Mouse (Mus musculus) olfactory bulb, adult 2 months (tissue): Measurements from ENCODE around the gene Fam19a2. TPM values are rescaled to one million over a fixed set of nuclear protein-coding genes. Genes with fewer than 3 reads are reported as not detected.

Experiments used
- H3K27ac ChIP-seq: fragments of 200-500 bp; 2 replicates; pipeline ENCODE4 v1.5.1; 2012; ENCODE audit warnings: low read depth, low read length; ENCODE audit not compliant: insufficient read depth
- H3K4me1 ChIP-seq: fragments of 200-500 bp; 2 replicates; pipeline ENCODE4 v1.6.1; 2012; ENCODE audit warnings: low read length; ENCODE audit not compliant: control insufficient read depth, insufficient read depth
- H3K4me3 ChIP-seq: fragments of 200-500 bp; 2 replicates; pipeline ENCODE4 v1.5.1; 2012; ENCODE audit warnings: mild to moderate bottlenecking, low read depth, low read length, moderate library complexity; ENCODE audit not compliant: insufficient read depth
- CTCF ChIP-seq: fragments of 200-500 bp; IDR thresholded peaks from 2 replicates; pipeline ENCODE4 v1.5.1; 2012; ENCODE audit warnings: low read depth, mild to moderate bottlenecking, low read length, moderate library complexity; ENCODE audit not compliant: insufficient read depth
- POLR2A ChIP-seq: fragments of 200-500 bp; IDR thresholded peaks from 2 replicates; pipeline ENCODE4 v1.6.1; 2012; ENCODE audit warnings: mild to moderate bottlenecking, low read depth, low read length, moderate library complexity; ENCODE audit not compliant: insufficient read depth
- WGBS: fragments of 180-500 bp; shearing (Covaris S2); methylation state at CpG from one replicate; pipeline ENCODE4 v1.1.7; 2018; 5-methylcytosine and 5-hydroxymethylcytosine counted together
- polyA plus RNA-seq: library from polyadenylated mRNA; stranded (reverse); fragments of >200 nt; gene quantifications from 2 replicates; pipeline ENCODE4 v1.2.4, GENCODE M21; 2012; ENCODE audit warnings: low replicate concordance; ENCODE audit not compliant: missing spikeins, insufficient read depth, insufficient read length

The Fam19a2 gene
- polyA plus RNA-seq: not detected in 2 replicates

DNA sequence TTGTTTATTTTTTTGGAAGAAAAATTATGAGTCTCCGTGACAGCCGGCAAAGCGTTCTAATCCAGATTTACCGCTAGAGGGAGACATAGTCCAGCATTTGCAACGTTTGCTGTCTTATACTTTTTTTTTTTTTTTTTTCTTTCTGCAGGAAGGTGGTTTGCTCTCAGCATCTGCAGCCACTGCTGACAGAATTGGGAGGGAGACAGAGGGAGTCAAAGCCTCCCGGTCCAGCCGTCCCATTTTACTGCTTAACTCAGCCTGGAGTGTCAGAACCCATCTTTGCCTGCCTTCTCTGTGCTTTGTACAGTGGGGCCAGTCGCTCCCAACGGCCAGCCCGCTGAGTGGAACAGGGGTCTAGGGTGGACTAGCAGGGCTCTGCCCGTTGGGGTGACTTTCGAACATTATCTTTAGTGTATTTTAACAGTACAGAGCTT lies at the start of gene Fam19a2:
Fam19a2 (plus strand) TSS at position 121 of the 434 bp plus-strand sequence.
- WGBS: 2% methylated on average over 12 of the region's 12 CpGs
- Histone ChIP-seq H3K4me1 (peaks cover 14% of the 10 kb centered on the region), H3K4me3 (peak within 1 kb of the TSS; percentile 56), H3K27ac (no peak within 1 kb of the TSS)
- TF ChIP-seq POLR2A (no peak), CTCF (no peak)

DNA sequence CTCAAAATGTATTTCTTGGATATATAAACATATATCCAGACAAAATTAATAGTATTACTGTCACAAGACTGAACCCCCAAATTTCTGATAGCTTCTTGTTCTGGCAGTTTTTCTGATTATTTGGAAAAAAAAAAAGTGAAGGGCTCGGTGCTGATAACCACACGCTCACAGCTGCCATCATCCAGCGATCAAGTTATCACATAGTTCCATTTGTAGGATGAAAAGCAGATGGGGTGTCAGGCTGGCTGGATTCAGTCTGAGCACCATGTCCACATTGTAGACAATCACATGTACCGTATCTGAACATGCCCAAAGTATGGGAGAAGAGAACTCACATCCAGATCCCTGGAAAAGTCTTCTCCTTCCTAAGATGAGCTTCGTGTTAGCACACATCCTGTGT lies 41.0 kb upstream of the Fam19a2 start:
- Histone ChIP-seq H3K27ac (no peak overlapping the region), H3K4me3 (no peak overlapping the region), H3K4me1 (no peaks in the 10 kb centered on the region)
- WGBS: 95% methylated on average over 5 of the region's 5 CpGs
- TF ChIP-seq CTCF: no peak
- no peak for TF ChIP-seq POLR2A

DNA sequence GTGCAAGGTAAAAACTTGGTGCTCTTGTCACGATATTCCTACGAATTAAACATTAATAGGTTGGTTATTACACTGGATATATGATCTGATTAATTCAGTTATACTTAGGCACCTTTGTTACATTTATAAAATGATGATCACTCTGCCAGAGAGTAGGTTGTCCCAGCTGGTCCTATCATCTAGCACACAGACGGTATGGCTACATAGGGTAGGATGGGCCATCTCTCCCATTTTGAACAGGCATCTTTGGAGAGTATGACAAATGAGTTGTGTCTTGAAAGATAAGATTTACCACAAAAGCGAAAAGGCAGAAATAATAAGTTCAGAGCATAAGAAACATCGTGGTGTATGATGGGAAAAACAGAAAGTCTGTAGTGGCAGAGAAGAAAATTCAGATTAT lies 34.4 kb upstream of the Fam19a2 start:
- no peaks in the 10 kb centered on the region for H3K4me1 ChIP-seq
- no peak overlapping the region for H3K27ac ChIP-seq
- TF ChIP-seq POLR2A (no peak), CTCF (no peak)
- WGBS: 96% methylated on average over 5 of the region's 5 CpGs
- H3K4me3 ChIP-seq: no peak overlapping the region

DNA sequence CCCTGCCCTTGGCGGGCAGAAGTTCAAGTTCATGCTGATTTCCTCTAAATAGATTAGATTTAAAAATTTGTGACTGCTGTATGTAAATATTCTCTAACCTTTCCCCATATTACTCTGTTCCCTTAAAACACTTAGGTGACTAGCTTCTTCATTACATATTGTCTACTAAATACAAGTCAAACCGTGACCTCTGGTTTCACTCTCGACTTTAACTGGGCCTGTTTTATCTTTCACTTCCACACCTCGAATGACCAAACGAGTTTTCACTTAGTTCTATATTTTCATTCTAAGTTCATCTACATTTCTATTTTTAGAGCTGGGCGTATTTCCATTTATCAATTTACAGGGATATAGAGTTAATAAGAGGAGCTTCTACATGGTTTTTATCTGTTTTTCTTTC lies 15.7 kb upstream of the Fam19a2 start:
- Histone ChIP-seq H3K27ac (no peak overlapping the region), H3K4me1 (no peaks in the 10 kb centered on the region), H3K4me3 (no peak overlapping the region)
- TF ChIP-seq POLR2A: no peak
- TF ChIP-seq CTCF: no peak
- WGBS: 89% methylated on average over 6 of the region's 6 CpGs

DNA sequence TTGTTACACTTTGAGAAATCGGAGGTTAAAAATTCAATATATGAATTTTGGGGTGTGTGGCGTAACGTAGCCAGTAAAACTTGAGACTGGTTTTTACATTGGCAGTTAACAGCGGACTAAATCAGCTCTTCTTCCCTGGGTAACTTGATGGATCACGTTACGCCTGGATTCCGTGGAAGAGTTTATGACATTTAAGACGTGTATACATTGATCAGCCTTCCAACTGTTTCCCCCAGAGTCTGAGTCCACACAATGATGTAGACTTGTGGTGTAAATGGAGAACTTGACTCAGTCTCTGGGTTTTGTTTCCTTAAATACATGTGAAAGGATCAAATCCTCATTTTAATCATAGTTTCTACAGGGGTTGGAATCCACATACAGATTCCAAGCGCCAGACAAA lies 11.9 kb upstream of the Fam19a2 start:
- TF ChIP-seq CTCF (no peak), POLR2A (no peak)
- H3K4me1 ChIP-seq: no peaks in the 10 kb centered on the region
- no peak overlapping the region for H3K4me3 ChIP-seq
- 92% methylated on average over 9 of the region's 9 CpGs for WGBS
- no peak overlapping the region for H3K27ac ChIP-seq

DNA sequence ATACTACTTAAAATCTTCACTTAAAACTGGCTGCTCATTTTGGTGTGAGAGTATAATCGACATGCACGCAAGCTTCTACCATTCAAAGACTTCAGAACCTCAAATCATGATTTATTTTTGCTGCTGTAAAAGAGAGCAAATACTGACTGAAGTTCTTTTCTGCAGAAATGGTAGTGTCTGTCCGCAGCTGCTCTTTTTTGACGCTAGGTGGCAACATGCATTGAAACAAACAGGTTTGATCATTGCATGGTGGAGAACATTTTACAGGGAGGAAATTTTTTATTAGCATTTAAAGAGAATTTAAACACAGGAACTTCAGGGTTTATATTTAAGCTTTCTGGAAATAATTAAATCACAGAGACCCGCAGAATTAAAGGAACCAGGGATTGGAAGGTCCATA lies 9.5 kb upstream of the Fam19a2 start:
- 39% methylated on average over 5 of the region's 5 CpGs for WGBS
- TF ChIP-seq POLR2A (no peak), CTCF (no peak)
- no peak overlapping the region for H3K4me3 ChIP-seq
- no peak overlapping the region for H3K27ac ChIP-seq
- no peaks in the 10 kb centered on the region for H3K4me1 ChIP-seq

DNA sequence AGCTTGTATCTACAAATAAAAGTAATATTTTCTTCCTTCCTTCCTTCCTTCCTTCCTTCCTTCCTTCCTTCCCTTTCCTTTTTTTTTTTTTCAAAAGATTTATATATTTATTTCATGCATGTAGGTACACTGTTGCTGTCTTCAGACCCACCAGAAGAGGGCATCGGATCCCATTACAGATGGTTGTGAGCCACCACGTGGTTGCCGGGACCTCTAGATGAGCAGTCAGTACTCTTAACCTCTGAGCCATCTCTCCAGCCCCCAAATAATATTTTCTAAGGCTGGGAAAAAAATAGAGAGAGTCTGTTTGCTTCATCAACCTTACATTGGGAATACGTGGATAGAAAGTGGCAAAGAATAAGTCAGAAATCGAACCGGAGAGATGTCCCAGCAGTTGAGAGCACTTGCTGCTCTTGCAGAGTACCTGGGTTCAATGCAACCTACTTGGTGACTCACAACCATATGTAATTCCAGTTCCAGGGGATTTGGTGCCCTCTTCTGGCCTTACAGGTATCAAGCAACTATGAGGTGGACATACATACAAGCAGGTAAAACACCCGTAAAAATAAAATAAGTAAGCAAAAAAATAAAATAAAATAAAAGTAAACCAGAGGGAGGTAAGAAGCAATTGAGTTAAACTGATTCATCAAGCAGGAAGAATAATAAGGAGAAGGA lies 8.0 kb upstream of the Fam19a2 start:
- no peak for TF ChIP-seq CTCF
- no peak for TF ChIP-seq POLR2A
- H3K4me1 ChIP-seq: no peaks in the 10 kb centered on the region
- 80% methylated on average over 7 of the region's 7 CpGs for WGBS
- H3K4me3 ChIP-seq: no peak overlapping the region
- no peak overlapping the region for H3K27ac ChIP-seq

DNA sequence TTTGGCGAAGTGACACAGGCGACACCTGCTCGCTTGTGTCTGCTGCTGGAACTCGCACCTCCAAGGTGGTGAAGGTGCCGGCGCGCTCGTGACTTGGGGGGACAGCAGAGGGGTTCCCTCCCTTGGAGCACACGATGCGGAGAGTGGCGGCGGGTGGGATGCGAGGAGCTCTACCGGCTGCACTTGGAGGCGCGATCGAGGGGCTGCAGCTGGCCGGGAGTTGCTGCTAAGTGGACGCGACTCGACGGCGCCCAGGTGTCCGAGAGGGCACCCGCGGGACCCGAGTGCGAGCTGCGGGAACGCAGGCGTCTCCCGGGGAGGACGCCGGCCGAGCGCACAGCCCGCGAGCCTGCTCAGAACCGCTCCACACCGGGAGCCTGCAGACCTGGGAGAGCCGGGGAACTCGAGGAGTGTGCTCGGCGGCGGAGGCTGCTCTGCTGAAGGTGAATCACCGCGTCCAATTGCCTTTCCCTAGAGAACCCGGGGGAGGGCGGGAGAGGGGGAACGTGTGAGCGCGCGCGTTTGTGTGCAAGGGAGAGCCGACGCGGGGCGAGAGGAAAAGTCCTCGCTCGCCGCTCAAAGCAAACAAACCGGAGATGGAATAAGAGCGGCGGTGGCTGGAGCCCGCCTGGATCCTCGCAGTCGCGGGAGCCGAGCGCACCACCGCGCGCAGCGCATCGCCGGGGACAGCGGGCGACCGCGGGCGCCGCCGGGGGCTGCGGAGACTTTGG lies 830 bp downstream of the Fam19a2 start:
- Histone ChIP-seq H3K4me3 (peak overlapping the region; percentile 46), H3K27ac (no peak overlapping the region), H3K4me1 (peaks cover 14% of the 10 kb centered on the region)
- under 1% methylated on average over 84 of the region's 84 CpGs for WGBS
- TF ChIP-seq POLR2A (no peak), CTCF (no peak)

DNA sequence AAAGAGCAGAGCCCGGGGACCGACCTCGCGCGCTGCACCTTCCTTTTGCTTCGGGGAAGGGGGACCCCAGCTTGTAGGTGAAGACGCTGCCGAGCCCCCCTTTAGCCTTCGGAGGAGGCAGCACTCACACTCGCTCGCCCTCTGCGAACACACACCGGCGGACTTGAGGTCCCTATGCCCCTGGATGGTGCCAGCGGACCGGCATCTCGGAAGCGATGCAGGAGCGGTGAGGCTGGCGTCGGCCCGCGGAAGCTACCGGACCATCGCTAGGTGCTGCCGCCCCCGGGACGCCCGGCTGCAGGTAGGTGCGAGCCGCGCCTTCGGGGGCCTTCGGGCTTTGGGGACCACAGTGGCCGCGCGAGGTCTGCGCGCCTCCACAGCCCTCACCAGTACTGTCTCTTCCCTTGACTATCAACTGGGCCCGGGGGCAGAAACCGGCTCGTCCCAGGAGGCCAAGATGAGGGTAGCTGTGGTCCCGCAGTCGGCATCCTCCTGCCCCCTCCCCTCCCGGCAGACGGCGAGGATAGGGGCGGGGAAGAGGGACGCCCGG lies 1.5 kb downstream of the Fam19a2 start:
- H3K4me3 ChIP-seq: peak overlapping the region; percentile 46
- no peak for TF ChIP-seq CTCF
- TF ChIP-seq POLR2A: no peak
- no peak overlapping the region for H3K27ac ChIP-seq
- peaks cover 14% of the 10 kb centered on the region for H3K4me1 ChIP-seq
- 2% methylated on average over 50 of the region's 50 CpGs for WGBS

DNA sequence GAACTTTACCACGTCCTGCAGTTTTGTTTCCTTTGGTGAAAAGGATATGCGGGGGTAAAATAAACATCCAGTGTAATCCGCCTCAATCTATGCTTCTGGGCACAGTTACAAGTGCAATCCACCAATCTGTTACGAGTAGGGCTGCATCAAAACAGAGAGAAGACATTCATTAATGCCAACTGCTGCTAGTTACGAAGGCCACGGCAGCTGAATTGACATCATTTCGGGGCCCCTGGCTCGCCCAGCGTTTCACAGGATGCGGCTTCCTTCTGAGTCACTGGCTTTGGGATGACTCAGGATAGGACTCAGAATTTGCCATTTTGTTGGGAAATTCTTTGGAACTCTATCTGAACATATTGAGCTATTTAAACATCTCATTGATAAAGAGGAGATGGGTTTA lies 4.8 kb downstream of the Fam19a2 start:
- H3K4me3 ChIP-seq: no peak overlapping the region
- 36% methylated on average over 10 of the region's 10 CpGs for WGBS

More for the DNA sequence above, 4.8 kb downstream of the Fam19a2 start:
- TF ChIP-seq CTCF: no peak
- no peak for TF ChIP-seq POLR2A
- peaks cover 14% of the 10 kb centered on the region for H3K4me1 ChIP-seq
- no peak overlapping the region; the same call in 1 of the 2 replicates for H3K27ac ChIP-seq
